Mouse (Mus musculus) CD4-positive, CD25-positive, alpha-beta regulatory T cell, adult 4 months (primary cell): ENCODE measurements around the gene Nrip1. TPM values are rescaled to one million over a fixed set of nuclear protein-coding genes. Genes with fewer than 3 reads are reported as not detected.

Source experiments
- ATAC-seq: one replicate; pipeline ENCODE4 v1.8.0; 2017
- polyA plus RNA-seq, 2 experiments: library from polyadenylated mRNA; unstranded; fragments of 100-300 nt; shearing (Covaris generic); gene quantifications; one replicate each; pipeline ENCODE4 v1.2.1; 2017

The Nrip1 gene
- polyA plus RNA-seq, 2 experiments from 2014 or later = 42.3 to 52.8 TPM

- no peak for ATAC-seq
Observed at GRCm38 (mm10) chr16:76315642-76316041, 58.0 kb downstream of the Nrip1 start.

DNA sequence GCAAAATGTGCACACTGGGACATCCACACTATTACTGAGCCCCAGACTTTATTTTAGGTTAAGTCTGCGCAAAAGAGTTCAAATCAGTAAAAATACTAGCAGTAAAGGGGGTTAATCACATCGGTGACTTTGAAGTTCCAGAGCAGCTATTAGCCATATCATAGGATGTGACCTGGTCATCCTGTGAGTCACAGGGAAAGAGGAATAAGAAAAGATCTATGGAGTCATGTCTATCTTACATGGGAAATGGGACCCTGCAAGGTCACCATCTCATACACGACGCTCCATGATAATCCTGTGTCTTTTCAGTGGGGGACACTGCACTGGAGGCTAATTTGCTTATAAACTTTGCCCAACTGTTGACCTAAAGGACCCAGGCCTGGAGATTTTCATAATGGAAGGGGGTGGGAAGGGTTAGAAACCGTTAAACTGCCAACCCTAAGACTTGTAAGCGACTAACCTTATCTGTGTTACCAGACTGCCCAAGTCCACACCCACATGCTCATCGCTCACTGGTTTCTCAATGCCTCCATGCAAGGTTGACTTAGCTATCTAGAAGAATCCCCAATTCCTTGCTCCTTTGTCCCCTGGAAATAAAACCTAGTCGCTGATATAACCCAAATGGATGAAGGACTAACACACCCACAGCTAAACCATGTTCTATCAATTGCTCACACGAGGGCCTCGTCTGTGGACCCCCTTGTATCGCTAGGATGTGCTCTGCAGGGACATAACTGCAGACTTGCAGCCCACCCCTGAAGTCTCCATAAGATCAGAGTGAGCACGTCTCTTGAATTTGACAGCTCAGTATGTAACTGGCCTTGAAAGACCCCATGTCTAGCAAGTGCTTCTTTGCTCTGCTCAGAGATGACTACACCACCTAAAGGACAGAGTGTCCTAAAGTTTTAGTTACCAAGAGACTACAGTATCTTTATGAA, 59.3 kb downstream of the Nrip1 start:
- ATAC-seq = no peak

DNA sequence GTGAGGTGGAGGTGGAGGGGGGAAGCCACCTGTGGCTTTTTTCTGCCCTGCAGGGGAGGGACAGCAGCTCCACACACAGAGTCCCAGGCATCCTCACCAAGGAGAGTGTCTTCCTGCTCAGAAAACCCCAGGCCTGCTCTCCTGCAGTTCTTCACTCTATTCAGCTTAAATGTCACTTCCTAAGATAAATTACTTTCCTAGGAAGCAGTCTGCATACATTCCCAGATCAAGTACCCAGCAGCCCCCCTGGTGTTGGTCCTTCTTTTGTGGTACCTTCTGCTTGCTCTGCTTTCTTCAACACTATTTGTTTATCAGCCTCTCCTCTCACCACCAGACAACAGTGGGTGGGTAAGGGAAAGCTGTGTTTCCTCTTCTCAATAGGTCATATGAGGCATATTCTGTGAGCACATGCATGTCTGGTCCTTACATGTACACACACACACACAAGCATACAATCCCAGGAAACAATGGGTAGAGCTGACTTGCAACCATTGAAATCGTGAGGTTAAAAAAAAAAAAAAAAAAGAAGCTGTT, 60.7 kb downstream of the Nrip1 start:
- ATAC-seq = no peak

GRCm38 (mm10) chr16:76310791-76311190, 62.8 kb downstream of the Nrip1 start:
- peak; percentile 38 for ATAC-seq

GRCm38 (mm10) chr16:76310286-76310685, 63.3 kb downstream of the Nrip1 start:
- peak; percentile 29 for ATAC-seq

DNA sequence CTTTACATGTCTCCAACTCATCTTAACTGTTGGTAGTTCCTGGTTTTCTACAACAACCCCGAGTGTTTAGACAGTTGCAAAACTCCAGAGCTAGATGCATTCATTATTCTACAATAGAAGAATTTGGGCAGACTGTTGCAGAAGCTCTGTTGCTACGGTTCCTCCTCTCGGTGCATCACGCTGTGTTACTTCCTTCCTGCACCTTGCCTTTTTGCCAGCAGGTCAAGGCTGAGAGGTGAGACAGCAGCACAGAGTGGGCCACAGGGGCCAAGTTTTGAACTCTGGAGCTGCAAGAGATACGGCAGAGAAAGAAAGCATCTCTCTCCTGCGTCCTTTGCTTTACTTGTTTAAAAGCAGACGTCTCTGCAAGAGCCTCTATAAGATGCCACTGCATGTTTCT, 64.3 kb downstream of the Nrip1 start:
- ATAC-seq = no peak

DNA sequence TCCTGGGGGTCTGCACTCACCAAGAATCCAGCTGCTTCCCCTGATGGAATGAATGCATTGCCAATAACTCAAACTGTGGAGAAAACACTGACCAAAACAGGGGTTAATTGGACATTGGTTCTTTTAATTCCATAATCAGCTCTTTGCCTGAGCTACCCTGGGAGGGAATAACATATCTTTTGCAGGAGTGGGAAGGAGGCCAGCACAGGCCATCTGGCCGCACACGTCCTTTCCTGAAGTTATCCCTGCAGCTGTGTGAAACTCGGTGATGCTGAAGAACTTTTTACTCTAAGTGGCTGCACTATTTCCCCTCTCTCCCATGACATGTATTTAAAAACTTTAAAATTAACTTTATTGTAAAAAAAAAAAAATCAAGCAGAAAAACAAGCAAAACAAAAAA, 66.6 kb downstream of the Nrip1 start:
- no peak for ATAC-seq

GRCm38 (mm10) chr16:76306446-76306845, 67.2 kb downstream of the Nrip1 start:
- ATAC-seq = no peak

GRCm38 (mm10) chr16:76303436-76303835, 70.2 kb downstream of the Nrip1 start:
- ATAC-seq = no peak

DNA sequence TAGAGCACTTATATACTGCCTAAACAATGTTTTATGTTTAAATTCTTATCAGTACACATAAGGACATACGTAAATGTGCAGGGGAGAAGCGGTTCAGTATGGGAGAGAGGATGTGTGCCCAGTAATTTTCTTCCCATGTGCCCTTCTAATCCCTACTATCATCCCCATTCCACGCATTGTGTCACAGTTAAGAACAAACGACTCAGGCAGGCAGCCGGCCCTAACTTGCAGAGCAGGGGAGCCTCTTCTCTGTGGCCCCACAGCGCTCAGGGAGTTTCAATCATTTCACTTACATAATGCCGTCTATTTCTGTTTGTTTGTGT, 71.9 kb downstream of the Nrip1 start:
- ATAC-seq = no peak

- ATAC-seq = no peak
Observed at GRCm38 (mm10) chr16:76301037-76301727, 72.4 kb downstream of the Nrip1 start.

DNA sequence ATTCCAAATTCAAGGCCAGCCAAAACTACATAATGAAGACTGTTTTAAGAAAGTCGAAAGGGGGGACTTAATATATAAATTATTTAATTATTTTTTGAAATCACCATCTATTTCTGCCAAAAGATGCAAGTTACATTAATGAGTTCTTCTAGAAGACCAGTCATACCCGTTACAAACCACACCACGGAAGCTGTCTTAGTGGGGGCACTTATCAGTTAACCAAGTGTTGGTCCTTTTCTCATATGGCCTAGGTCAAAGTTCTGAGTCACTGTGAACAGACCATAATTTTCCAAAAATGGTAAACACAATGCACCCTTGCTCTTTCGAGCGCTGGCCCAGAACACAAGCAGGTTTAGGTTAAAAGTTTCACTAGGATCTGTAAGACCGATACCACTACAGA, 73.2 kb downstream of the Nrip1 start:
- ATAC-seq = no peak

GRCm38 (mm10) chr16:76299511-76299910, 74.1 kb downstream of the Nrip1 start:
- ATAC-seq = peak; percentile 69

- ATAC-seq = no peak
Observed at GRCm38 (mm10) chr16:76295322-76295721, 78.3 kb downstream of the Nrip1 start.

DNA sequence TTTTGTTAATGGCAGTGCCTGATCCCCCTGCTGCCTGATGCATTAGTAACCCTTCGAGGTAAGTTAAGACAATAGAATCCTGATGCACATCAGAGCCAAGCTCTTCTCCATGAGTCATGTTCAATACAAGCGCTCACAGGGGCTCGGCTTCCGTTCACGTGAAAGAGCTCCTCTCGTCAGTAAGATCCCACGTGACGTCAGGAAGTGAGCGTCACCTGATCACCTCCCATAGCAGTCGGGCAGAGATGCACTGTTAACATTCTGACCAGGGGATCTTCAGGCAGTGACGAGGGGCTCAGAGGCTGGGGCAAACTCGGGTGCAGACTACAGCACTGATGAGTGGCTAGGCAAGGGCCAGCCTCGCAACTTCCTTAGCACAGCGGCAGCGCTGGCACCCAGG, 79.1 kb downstream of the Nrip1 start:
- no peak for ATAC-seq

DNA sequence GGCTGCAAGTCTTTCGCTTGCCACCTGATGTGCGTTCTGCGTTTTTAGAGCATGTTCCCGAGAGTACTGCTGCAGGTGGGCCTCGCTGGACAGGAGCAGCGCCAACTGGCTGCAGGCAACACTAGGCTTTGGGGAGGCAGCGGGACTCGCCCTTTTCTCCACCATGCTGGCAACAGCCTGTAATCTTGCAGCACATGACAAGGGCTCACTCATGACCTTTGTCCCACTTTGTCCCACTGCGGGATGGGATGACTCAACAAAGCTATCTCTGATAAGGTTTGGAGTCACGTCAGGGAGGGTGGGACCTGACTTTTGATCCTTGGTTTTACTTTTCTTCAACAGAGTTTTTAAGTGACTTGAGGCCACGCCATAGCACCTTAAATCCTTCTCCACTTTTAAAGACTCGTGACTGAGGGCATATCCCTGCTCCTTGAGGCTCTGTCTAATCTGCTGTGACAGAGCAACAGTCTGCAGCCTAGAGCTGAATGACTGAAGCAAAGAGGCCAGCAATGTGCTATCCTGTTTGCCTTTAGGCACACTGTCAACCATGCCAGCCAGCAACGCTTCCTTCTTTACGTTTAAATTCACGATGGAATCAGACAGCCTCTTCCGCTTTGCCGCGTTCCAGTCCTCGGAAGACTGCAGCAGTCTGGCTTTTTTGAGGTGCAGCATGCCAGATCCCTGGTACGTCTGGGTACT, 79.7 kb downstream of the Nrip1 start:
- ATAC-seq = no peak

- ATAC-seq = no peak
Observed at GRCm38 (mm10) chr16:76293176-76293575, 80.5 kb downstream of the Nrip1 start.

GRCm38 (mm10) chr16:76292656-76293055, 81.0 kb downstream of the Nrip1 start:
- ATAC-seq = no peak

DNA sequence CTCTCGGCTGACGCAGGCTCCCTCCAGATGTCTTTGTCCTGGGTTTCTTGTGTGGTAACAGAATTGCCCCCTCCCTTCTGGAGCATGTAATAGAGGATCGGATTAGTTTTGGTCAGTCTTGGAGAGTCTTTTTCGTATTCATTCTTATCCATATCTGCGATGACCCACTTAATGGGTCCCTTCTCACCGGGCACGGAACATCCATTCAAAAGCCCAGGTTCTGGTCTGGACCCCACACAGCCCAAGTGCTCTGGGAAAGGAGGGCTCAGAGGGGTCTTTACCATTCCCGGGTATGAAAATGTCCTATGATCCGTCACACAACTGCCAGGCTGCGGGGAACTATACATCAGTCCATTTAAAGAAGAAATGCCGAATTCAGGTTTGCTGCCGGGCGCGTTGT, 82.3 kb downstream of the Nrip1 start:
- no peak for ATAC-seq

GRCm38 (mm10) chr16:76289495-76289894, 84.1 kb downstream of the Nrip1 start:
- ATAC-seq = no peak

- peak; percentile 69 for ATAC-seq
Observed at GRCm38 (mm10) chr16:76283796-76284195, 89.8 kb downstream of the Nrip1 start.

DNA sequence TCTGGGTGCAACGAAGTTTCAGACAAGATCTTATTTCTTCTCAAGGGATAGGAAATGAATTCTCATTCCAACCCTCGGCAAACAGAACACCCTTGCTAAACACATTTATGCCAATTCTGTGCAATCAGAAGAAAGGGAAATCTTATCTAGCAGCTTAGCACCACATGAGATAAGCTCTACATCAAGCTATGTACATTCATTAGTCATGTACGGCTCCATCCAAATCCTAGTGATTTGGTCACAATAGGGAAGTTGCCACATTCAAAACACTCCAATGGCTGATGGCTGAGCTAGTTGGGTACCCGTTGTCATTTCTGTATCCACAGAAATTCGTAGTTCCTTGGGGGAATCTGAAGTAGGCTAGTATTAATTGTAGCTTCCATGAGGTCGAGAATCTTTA, 91.8 kb downstream of the Nrip1 start:
- ATAC-seq = no peak

DNA sequence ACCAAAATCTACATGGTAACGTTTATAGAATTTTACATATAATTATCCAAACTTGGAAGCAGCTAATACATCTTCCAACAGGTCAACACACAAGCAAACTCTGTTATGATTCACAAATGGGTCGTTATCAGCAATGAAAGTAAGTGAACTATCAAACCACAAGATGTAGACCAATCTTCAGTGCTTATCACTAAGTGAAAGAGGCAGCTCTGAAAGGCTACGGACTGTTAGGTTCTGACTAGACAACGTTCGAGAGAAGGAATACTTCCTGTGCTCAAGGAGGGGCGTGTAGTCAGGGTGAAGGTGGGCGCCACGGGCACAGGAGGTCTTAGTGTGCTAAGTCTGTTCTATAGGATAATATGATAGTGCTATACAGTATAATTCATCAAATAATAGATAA, 93.3 kb downstream of the Nrip1 start:
- no peak for ATAC-seq
